Mouse (Mus musculus): Measurements from ENCODE around the gene Slc25a12.

The Slc25a12 gene

DNA sequence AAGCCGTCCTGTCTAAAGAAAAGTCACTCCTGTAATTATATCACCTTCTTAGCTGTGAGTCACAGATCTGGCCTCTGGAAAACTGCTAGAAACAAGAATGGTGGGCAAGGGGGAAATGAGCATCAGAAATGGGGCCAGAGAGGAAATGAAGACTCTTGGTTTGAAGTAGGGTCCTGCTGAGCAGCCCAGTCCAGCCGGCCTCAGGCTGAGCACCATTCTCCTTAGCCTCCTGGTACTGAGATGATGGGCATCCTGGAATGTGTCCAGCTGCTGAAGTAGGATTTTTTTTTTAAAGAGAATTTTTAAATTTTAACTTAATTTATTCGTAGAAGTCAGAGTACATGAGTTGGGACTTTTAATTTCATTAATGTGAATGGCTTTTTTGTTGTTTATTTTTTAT is 62.7 kb downstream of the Slc25a12 start:
- DNase-seq: no peak

DNA sequence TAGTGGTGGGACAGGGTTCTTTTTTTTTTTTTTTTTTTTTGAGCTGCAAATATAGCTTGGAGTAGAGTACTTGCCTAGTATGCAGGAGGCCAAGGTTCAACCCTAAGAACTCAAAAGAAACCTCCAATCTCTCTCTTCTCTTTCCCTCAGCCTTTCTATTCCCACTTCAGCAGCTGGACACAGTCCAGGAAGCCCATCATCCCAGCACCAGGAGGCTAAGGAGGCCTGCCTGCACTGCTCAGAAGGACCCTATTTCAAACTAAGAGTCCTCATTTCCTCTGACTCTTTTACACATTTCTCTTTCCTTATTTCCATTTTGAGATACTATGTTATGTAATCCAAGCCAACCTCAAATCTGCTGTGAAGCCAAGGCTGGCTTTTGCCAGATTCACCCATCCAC is 64.3 kb downstream of the Slc25a12 start:
- DNase-seq: no peak

DNA sequence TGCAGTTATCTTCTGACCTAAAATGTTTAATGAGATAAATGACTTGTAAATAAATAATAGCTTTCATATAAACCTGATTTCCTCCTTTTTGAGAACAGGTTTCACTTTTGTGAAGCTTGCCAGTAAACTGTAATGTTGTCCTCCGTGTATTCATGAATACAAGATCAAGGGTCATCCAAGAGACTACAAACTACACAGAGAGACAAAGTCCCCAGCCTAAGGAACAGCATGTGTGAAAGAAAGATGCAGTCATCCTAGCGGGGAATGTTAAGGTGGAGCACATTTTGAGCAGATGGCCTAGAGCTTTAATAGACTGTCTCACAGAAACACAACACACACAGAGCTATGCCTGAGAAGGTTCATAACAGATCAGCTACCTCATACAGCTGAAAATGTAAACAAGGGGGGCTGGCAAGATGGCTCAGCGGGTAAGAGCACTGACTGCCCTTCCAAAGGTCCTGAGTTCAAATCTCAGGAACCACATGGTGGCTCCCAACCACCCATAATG is 65.3 kb downstream of the Slc25a12 start:
- no peak for DNase-seq

GRCm38 (mm10) chr2:71298729-71299128 is 68.8 kb downstream of the Slc25a12 start:
- DNase-seq: no peak

GRCm38 (mm10) chr2:71297501-71297900 is 70.0 kb downstream of the Slc25a12 start:
- no peak for DNase-seq

- no peak for DNase-seq
Measured at GRCm38 (mm10) chr2:71295844-71296243, 71.7 kb downstream of the Slc25a12 start.

DNA sequence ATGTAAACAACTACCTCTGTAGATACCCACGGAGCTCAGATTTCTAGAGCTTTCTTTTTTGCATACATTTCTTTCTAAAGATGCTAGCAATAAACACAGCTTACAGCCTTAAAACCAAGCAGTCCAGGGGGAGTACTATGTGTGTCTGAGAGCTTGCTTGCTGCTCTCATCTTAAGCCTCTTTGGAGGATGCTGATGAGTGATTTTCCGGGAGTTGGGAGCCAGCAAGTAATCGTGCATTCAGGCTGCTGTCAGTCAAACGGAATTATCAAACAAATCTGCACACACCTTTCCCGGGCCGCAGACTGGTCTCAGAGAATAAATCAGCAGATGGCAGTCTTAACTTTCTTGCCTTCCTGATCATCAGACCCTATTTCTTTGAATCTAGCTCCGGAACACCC is 73.1 kb downstream of the Slc25a12 start:
- no peak for DNase-seq

- no peak for DNase-seq
Measured at GRCm38 (mm10) chr2:71293983-71294382, 73.6 kb downstream of the Slc25a12 start.

GRCm38 (mm10) chr2:71291566-71291965 is 76.0 kb downstream of the Slc25a12 start:
- no peak for DNase-seq

GRCm38 (mm10) chr2:71290107-71290775 is 77.3 kb downstream of the Slc25a12 start:
- DNase-seq: no peak

GRCm38 (mm10) chr2:71281981-71282380 is 85.6 kb downstream of the Slc25a12 start:
- no peak for DNase-seq

GRCm38 (mm10) chr2:71278791-71279775 is 88.5 kb downstream of the Slc25a12 start:
- no peak for DNase-seq

GRCm38 (mm10) chr2:71275734-71276133 is 91.8 kb downstream of the Slc25a12 start:
- DNase-seq: no peak

DNA sequence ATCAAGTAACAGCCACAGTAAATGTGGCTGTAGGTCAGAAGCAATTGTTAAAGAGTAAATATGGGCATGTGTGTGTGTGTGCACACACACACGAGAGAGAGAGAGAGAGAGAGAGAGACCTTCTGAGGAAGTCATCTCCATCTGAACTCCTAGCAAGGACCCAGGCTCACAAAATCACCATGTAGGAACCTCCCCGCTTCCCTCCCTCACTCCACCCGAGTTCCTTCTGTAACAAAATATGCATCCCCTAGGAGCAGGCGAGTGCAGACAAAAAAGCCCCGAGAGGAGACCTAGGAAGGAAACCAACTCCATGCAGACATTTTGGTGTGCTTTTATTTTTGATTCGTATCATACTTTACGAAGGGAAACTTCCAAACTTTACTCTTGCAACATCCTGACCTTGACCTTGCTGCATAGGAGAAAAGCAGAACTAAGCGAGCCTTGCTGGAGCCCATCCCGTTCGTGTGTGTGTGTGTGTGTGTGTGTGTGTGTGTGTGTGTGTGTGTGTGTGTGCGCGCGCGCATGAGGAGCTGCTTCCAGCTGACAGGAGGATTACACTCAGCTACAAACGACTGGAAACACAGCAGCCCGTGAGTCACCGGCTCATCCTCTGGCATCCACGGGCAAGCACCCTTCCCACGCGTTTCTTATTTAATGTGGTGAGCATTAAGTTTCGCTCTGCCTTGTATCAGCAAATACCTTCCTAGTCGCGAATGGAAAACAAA is 93.4 kb downstream of the Slc25a12 start:
- peak; percentile 53 to 65 for DNase-seq

- no peak for DNase-seq
Measured at GRCm38 (mm10) chr2:71270085-71270484, 97.5 kb downstream of the Slc25a12 start.

DNA sequence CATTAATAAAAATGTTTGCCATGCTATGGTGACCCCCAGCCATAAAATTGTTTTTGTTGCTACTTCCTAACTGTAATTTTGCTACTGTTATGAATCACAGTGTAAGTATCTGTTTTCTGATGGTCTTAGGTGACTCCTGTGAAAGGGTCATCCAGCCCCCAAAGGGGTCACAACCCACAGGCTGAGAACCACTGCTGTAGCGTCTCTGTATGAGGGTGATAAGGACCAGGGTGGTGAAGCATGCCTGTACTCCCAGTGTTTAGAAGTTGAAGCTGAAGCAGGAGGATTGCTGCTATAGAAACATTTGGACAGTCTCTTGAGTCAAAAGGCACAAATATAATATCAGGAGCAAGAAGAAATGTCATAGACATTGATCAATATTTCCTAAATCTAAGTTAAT is 98.2 kb downstream of the Slc25a12 start:
- DNase-seq: no peak

GRCm38 (mm10) chr2:71268691-71269090 is 98.9 kb downstream of the Slc25a12 start:
- DNase-seq: no peak

DNA sequence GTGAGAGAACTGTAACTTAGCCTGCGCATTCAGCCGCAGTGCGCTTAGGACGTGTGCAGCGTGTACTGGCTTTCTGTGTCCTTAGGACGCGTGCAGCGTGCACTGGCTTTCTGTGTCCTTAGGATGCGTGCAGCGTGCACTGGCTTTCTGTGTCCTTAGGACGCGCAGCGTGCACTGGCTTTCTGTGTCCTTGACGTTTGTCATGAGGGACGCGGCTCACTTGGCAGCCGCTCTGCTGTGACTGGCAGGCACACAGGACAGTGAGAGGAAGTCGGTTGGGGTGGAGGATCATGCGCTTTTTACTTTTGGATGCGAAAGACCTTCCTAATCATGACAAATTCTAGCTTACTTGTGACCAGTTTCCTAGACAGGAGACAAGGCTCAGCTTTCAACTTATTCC is 103.0 kb downstream of the Slc25a12 start:
- no peak for DNase-seq

DNA sequence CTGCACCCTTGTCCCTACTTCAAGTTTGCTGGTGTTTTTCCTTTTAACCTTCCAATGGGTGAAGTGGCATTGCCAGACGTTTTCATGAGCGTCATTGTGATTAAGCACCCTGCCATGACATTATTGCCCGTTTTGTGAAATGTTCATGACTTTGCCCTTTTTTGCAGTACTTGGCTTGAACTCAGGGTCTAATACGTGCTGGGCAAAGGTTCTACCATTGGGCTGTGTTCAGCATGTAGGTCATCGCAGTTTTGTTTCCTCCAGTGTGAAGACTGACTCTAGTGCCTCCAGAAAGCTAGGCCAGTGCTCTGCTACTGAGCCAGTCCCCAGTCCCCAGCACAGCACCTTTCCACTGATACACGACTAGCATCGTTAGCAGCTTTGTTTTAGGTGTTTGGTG is 111.0 kb downstream of the Slc25a12 start:
- DNase-seq: no peak

DNA sequence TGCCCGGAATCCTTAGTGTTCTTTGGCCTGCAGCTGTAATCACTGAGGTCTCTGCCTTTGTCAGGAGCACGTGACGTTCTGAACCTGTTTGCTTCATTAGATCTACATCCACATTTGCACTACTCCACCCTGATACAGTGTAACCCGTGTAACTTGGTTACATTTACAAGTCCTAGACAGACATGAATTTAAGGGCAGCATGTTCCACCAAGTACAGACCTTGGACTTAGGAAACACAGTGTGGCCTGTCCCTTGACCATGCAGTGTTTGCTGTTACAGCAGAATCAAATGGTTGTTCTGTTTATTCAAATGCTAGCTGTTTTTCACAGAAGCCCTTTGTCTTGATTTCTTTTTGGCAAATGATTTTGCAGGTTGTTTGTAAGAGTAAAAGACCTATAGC is 112.7 kb downstream of the Slc25a12 start:
- no peak for DNase-seq

DNA sequence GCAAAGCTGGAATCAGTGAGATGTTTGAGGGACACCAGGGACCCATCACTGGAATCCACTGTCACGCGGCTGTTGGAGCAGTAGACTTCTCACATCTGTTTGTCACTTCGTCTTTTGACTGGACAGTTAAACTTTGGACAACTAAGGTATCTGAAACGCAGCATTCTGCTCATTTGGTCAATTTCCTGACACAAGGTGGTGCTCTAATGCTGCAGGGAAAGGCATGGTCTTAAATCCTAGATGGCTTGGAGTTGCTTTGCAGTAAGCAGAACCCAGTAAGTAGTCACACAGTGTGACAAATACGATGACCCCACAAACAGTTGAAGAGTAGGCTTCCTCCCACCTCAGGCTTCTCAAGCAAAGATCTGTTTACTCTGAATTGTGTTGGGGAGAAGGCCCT is 116.7 kb downstream of the Slc25a12 start:
- no peak for DNase-seq

GRCm38 (mm10) chr2:71248071-71248470 is 119.5 kb downstream of the Slc25a12 start:
- no peak for DNase-seq

DNA sequence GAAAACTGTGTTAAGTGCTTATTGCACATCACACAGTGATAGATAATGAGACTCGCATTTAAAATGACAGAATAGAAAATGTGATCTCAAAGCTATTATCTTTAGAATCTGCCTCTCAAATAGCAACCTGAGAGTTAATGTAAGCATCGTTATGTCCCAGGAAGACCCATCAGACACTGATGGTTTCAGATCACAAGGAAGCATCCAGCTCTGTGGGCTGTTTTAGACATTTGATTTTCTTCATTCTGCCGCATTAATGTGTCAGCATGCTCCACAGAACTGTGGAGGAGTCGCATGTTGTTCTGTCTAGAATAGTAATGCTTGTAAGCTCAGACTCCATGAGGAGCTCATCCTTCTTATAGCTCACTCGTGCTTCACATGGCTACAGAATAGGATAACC is 121.5 kb downstream of the Slc25a12 start:
- DNase-seq: no peak
